Mouse (Mus musculus) spleen, postnatal 36 days (tissue): Measurements from ENCODE around the gene Hdac4.

Experiments
- DNase-seq, 2 experiments: peaks; one replicate each; pipeline ENCODE4 v3.0.0; 2022; ENCODE audit warnings: low spot score in 2 of 2, mixed read lengths in 1 of 2

Gene Hdac4

DNA sequence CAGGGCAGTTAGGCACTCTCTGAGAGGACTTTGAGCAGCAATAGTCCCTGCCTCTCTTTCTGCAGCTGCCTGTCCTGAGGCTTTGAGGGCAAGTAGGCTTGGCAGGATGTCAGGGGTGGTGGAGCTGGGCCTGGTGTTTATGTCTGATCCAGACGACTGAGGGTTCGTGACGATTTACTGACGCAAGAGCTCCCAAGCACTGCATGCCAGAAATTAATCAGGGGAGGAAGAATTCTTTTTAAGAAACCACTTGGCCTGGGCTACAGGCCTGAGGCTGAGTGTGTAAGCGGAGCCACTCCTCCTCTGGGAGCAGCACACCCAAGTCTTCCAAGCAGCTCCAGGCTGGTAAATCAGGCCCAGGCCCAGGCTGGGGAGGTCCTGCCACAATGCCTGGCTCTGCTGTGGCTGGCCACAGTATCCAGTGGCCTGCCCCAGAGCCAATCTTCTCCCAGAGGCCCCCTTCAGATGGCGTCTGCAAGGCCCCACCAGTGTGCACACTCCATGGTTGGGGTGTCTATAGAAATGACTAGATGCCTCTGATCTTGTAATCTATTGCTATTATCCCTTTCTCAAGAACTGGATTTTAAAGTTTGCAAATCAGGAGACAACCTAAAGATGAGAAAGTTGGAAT lies 64.9 kb downstream of the Hdac4 start:
- DNase-seq: peak; percentile 13 to 19

DNA sequence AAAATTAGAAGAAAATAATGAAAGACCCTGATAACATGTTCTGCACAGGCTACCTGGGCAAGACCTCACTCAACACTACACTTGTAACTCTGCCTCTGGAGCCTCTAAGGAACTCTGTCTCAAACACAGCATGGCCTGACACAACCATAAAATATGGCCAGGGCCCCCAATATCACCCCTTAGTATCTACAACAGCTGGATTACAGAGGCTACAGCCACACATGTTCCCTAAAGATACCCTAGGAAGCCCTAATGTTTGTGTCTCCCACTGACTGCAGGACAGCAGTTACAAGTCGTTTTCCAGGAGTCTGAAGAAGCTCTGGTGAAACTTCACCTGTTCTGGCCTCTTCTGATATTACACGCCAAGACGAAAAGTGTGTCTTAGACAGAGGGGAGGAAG lies 65.7 kb downstream of the Hdac4 start:
- DNase-seq: no peak

DNA sequence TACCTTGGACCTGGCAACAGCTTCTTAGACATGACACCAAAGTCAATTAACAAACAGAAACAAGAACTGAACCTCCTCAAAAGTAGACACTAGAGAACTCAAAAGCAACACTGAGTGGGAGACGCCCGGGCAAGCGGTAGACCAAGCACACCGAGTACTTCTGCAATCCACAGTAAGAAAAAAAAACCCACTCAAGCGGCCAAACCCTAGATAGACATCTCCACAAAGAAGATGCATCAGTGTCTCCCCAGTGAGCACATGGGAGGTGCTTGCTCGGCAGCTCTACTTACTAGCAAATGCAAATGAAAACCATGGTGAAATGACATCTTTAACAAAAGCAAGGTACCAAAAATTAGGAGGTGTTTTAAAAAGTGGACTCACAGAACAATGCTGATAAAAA lies 67.7 kb downstream of the Hdac4 start:
- DNase-seq: peak in 1 of 2 experiments; percentile 9

DNA sequence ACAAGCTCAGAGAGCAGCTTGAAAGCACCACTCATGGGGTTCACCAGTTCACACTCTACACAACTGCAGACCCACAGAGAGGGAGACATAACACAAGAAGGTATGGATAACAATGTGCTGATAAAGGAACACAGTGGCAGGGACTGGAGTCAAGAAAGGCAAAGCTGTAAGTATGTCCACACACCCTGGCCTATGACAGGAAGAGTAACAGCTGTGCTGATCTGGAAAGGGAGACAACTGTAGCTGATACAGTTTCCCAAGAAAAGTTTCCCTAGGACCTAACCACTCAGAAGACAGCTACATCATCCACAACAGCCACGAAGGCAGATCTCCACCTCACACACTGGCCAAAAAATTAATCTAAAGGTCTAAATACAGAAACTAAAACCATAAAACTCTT lies 68.1 kb downstream of the Hdac4 start:
- no peak for DNase-seq

DNA sequence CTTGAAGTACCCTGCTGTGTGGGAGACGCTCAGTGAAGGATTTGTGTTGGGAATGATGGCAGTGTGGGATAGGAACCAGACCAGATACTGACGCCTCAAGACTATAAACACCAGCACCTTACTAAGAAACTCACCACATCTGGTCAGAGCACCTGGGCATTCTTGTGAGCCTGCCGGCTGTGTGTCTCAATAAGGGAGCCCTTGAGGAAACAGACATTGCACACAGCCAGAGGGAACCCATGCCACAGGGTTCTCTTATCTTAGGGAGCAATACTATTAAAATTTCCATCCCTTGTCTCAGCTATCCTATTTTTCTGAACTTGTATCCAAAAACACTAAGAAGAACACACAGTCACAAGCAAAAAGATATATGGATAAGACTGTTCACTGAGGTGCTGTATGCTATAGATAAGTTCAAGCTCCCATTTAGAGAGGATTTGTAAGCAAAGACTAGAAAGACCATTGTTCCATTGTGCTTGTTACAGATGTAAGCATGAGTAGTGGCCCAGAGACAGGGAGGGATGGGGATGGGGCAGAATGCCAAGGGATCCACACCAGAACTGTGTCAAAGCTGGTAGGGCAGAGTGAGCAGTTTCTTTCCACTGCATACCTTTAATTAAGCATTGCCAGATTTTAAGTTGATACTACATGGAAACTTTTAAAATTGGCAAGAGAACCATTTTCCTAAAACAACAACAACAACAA lies 70.8 kb downstream of the Hdac4 start:
- DNase-seq: no peak

DNA sequence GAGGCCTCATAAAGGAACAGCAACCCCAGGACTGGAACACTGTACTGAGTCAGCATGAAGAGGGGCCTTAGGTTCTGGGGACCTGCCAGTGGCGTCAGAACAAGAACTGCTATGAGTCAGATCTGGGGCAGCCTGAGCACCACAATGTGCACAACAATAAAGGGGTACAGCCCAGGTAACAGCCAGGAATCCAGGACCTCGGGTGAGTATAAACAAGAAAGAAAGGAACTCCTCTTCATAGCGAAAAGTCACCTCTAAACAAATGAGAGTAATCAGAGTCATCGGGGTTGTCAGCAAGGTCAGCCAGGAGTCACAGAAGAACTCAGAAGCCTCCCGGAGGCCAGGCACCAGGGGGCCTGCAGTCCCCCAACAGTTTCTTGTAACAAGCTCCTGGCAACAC lies 76.2 kb downstream of the Hdac4 start:
- DNase-seq: no peak

DNA sequence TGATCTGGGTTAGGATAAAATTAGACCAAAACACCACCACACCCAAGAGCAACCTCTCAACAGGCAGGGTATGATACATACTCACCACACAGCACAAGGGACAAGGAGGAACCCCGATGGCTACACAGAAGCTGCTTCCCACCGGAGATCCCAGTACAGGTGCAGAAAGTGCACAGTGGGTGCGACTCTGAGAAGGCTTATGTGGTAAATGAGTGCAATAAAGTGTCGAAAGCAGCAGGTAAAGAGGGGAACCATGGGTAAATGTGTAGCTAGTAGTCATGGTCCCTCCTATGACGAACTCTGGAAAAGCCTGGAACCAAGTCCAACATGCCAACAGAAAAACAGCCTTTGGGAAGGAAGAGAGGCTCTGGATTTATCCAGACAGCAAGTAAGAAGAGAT lies 77.9 kb downstream of the Hdac4 start:
- no peak for DNase-seq

- DNase-seq: no peak
These were observed 79.3 kb downstream of the Hdac4 start for GRCm38 (mm10) chr1:92116169-92116568.

DNA sequence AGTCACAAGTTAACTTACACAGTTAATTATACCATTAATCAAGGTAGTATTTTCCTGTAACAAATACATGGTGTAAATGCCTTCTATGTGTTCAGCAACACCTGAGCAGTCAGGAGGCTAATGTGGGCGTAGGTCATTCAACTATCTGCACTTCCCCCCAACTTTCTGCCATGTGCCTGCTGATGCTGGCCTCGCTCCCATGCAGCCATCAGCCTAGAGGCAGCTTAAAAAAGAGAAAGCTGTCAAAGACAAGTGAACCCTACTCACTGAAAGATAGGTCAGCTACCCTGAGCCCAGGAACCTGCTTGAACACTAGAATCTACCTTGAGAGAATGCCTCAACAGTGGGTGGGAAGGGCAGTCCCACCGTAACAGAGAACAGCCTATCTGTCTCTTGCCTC lies 81.4 kb downstream of the Hdac4 start:
- no peak for DNase-seq

- DNase-seq: no peak
These were observed 82.1 kb downstream of the Hdac4 start for GRCm38 (mm10) chr1:92113243-92114009.

- DNase-seq: no peak
These were observed 82.9 kb downstream of the Hdac4 start for GRCm38 (mm10) chr1:92112591-92112990.

GRCm38 (mm10) chr1:92111551-92111950 lies 83.9 kb downstream of the Hdac4 start:
- no peak for DNase-seq

DNA sequence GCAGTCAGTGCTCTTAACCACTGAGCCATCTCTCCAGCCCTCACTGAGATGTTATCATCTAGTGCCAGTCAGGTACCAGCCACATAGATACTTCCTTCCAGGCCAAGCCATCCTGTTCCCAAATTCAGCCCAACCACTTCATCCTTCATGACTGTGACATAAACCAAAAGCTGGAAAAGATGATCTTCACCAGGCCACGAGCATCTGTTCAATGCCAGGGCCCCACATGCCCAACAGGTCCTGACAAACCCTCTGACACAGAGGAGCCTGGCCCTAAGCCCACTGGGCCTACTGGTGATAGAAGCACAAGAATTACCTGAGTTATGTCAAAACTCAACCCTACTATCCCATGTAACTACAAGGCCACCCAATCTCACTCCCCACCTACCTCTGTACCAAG lies 84.5 kb downstream of the Hdac4 start:
- DNase-seq: no peak

- DNase-seq: no peak
These were observed 86.3 kb downstream of the Hdac4 start for GRCm38 (mm10) chr1:92109221-92109620.

DNA sequence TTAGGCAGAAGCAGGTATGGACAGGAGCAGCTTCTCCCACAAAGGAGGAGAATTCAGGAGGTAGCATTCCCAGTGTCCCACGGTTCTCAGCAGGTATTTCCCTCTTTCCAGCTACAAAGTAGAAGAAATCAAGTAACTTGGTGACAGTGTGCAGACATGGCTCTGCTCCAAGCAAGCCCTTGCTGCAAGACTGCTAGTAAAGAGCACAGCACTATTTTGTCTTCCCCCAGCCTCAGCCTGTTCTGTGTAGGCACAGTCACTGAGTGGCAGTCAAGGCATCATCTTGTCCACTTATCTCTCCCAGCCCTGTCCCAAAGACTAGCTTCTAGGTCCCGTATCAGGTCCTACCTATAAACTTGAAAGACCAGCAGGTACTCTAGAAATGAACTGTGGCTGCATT lies 86.9 kb downstream of the Hdac4 start:
- DNase-seq: no peak

DNA sequence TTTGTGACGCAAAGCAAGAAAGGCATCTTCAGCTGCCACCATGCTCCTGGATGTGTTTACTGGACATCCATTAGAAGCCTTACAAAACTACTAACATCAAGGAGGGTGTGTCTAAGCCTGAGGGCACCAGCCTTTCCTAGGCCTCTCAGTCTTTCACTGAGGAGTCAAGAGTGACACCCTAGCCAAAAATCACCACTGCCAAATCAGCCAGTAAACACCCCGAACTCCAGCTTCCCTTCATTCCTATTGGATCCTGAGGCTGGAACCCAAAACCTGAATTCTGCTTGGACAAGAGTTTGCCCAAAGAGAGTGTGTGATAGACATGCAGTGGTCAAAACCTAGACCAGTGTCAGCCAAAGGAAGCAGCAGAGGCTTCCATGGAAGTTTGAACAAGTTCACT lies 87.5 kb downstream of the Hdac4 start:
- DNase-seq: no peak

- no peak for DNase-seq
These were observed 88.0 kb downstream of the Hdac4 start for GRCm38 (mm10) chr1:92107521-92107920.

- DNase-seq: no peak
These were observed 88.9 kb downstream of the Hdac4 start for GRCm38 (mm10) chr1:92106486-92107160.

DNA sequence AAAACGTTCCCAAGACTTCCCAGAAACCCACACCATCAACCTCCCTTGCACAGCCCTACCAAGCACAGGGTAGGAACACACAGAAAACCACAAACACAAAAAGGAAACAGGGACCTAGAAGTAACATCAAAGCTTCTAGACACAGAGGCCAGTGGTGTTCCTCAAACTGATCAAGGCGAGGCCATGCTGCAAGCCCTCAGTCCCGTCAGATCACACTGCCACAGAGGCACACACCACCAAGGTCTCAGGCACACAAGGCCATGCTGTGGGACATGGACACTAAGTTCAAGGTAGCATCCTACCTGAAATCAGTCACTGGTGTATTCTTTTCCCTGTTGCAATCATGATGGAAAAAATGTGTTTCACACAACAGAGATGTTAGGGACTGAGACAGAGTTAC lies 90.8 kb downstream of the Hdac4 start:
- DNase-seq: no peak

- DNase-seq: no peak
These were observed 91.5 kb downstream of the Hdac4 start for GRCm38 (mm10) chr1:92103971-92104370.

- no peak for DNase-seq
These were observed 92.1 kb downstream of the Hdac4 start for GRCm38 (mm10) chr1:92103377-92103776.

DNA sequence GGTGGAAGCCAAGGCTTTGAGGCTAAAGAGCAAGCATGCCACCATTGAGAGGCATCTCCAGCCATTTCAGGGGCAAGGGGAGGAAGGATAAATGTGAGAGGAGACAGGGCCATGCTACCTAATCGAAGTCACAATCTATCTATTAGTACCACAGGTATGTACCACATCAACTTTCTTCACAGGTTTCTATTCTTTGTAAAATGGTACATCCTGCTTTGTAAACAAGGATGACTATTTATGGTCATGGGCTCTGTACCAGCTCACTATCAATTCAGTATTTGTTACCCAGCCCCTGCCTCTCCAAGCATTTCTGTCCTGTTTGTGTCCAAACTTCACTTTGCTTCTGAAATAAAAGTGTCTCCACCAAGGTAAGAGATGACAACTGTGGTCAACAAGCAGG lies 92.7 kb downstream of the Hdac4 start:
- no peak for DNase-seq
